Mouse (Mus musculus) spleen, adult 2 months (tissue): ENCODE measurements around the gene Lrba.

Experiments used
- CTCF ChIP-seq: fragments of 200-500 bp; IDR thresholded peaks from 2 replicates; pipeline ENCODE4 v1.5.1; 2011; ENCODE audit warnings: mild to moderate bottlenecking, inconsistent platforms; ENCODE audit not compliant: insufficient read depth, insufficient read length, insufficient replicate concordance; ENCODE audit errors: extremely low read depth
- POLR2A ChIP-seq: fragments of 200-500 bp; IDR thresholded peaks from 2 replicates; pipeline ENCODE4 v1.6.1; 2011; ENCODE audit warnings: low read depth, low read length, inconsistent platforms

GRCm38 (mm10) chr3:86343261-86343660 lies 118.8 kb downstream of the Lrba start:
- TF ChIP-seq CTCF (no peak), POLR2A (no peak)
